Mouse (Mus musculus): ENCODE data around the gene Tradd.

The Tradd gene

DNA sequence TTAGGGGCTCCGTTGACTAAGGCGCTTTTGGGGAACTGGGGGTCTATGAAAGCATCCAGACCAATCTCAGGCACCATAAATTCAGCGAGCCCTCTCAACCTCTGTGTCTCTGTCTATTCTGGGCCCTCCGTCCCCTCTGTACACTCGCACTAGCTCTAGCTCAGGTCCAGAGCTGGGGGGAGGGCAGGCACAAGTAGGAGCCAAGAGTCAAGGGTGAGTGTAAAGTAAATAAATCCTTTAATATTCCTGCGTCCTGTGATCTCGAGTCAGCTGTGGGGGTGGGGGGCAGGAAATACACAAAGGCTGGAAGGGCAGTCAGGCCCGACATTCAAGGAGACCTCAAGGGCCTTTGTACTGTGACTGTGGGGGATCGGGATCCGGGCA lies 4.7 kb upstream of the Tradd start:
- DNase-seq, result no peak

- DNase-seq, result peak; percentile 61
Measured at GRCm38 (mm10) chr8:105268342-105269074, 4.1 kb upstream of the Tradd start.

- peak; percentile 13 for DNase-seq
Measured at GRCm38 (mm10) chr8:105266775-105267174, 2.4 kb upstream of the Tradd start.

GRCm38 (mm10) chr8:105265128-105265527 lies 719 bp upstream of the Tradd start:
- peak; percentile 13 for DNase-seq

GRCm38 (mm10) chr8:105263244-105263912 lies 1.0 kb downstream of the Tradd start:
- no peak for DNase-seq

GRCm38 (mm10) chr8:105261326-105261980 lies 3.0 kb downstream of the Tradd start:
- DNase-seq, result no peak

- peak; percentile 15 for DNase-seq
Measured at GRCm38 (mm10) chr8:105260371-105261099, 3.9 kb downstream of the Tradd start.

GRCm38 (mm10) chr8:105259721-105260320 lies 4.6 kb downstream of the Tradd start:
- peak; percentile 75 for DNase-seq

GRCm38 (mm10) chr8:105258911-105259720 lies 5.3 kb downstream of the Tradd start:
- peak; percentile 26 for DNase-seq

GRCm38 (mm10) chr8:105257318-105258114 lies 6.9 kb downstream of the Tradd start:
- no peak for DNase-seq

DNA sequence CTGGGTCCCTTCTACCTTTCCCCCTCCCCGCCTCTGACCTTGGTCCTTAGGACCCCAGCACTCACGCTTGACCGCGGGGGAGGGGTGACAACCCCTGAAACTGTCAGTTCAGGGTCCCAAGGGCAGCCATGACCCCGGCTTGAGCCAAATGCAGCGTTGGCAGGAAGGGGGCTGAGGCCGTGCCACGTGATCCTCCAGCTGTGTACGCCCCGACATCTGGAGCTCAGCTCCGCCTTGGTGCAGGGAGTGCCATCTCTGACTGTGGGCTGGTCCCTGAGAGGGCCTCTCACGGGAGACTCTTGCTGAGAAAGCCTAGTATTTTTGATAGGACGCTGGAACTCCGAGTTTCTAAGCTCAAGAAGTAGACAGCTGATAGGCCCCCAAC lies 9.5 kb downstream of the Tradd start, which contains the start of gene B3gnt9:
B3gnt9 (minus strand) TSS at position 188 of the 385 bp plus-strand sequence.
- no peak for DNase-seq

DNA sequence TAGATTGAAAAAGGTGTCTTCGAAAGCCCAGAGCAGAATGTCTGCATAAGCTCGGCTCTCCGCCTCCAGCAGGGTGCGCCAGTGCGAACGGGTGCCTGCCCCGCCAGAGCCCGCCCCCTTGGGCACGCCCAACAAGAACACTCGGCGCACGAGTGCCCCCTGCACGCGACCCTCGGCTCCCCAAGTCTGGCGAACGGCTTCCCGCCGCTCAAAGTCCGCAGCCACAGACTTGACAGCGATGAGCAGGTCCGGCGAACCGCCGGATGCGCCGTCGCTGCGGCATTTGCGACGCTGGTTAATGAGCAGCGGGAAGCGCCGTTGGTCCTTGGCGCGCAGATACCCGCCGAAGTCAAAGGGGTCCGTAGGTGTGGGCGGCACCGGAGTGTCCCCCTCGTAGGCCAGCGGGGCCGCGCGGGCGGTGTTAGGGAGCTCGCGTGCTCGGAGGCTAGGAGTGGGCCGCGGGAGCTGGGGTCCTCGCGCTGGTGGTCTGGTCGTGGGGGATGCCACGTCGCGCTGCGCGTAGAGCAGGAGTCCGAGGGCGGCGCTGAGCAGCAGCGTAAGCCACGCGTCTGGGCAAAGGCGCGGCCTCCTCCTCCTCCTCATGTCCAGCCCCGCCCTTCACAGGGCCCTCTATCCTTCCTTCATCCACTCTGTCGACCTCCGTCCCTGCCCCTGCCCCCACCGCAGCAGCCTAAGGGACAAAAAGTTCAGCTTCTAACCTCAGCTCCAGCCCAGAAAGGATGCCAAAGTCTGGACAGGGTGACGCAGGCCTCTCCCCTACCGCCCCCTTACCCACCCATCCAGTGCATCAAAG lies 10.1 kb downstream of the Tradd start:
- DNase-seq, result peak; percentile 77

DNA sequence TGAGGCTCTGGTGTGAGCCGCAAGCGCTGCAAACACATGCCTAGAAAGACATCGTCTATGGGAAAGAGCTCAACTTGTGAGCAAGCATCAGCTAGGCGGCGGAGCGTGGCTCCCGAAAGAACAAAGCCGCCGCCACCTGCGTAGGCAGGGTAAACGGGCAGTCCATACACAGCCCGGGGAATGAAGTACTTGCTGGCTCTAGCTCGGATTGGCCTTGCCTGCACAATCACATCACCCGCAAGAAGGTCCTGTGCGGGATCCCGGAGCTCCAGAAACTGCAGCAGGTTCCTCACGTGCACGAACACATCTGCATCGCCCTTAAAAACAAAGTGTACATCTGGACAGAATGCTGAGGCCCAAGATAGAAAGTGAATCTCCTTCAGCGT lies 10.7 kb downstream of the Tradd start:
- DNase-seq, result no peak

DNA sequence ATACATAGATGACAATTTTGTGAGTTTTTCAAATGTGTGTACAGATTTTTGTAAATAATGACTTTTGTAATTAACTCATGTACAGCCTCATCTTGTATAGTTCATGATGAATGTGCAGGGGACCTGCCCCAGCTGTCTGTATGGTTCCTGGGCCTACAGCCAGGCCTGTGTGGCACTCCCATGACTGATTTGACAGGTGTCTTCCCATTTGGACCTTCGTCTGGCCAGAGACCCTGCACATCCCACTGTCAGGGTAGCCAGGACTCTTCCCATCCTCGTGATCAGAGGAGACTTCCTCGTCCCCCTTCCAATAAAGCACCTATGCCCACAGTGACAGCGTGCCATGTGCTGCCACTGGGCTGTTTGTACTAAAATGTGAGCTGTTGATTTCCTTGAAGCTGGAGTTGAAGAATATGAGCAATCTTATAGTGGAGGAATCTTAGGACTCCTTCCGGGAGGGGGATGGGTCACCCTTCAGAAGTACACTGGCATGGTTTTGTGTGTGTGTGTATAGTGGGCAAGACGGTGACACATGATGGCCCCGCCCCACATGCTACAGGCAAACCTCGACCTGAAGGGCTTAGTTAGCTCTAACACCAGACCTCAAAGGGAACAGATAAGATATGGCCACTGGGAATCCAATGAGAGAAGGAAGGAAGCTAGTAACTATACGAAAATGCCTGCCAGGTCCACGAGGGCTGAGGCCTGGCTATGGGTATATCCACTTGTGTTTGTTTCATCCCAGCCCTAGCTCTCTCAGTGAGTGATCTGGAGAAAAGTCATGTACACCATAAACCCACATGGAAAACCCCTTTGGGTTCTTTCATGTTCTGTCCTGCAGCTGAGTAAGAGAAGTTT lies 11.5 kb downstream of the Tradd start:
- DNase-seq, result no peak

GRCm38 (mm10) chr8:105251954-105252353 lies 12.5 kb downstream of the Tradd start:
- DNase-seq, result no peak

DNA sequence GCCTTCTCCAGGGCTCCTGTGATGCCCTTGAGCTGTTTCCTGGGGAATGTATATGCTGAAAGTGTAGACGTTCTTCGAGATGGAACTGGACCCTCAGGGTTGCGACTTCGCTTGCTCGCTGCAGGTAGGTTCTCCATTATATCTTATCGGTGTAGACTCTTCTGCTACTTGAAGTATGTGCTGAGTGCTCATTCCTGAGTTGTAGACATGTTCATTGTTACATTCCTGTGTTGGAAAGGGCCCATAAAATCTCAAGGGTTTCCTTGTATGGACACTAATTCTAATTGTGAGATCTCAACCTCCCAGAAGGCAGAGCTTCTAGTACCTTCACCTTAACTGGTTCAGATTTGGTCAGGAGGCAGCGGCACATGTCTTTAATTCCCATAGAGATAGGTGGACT lies 23.4 kb downstream of the Tradd start:
- DNase-seq, result no peak

GRCm38 (mm10) chr8:105237442-105238142 lies 26.8 kb downstream of the Tradd start:
- no peak for DNase-seq

DNA sequence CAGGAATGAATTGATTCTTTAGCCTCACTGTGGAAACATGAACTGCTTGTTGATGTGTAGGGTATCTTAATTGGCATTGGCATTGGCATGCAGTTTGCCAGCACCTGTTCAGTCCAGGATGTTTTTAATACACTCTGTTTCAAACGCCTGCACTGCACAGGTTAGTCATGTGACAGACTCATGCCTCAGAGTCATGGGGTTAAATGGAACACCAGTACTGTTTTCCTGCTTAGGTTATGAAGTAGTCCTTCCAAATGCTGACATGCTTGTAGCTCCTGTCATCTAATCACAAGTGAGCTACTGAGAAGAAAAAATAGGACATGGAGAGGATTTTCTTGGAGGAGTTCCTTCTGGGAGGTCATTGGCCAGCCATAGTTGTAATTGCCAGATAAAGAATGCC lies 29.2 kb downstream of the Tradd start:
- no peak for DNase-seq

Measured in cerebellum, adult 8-10 months (tissue).